Mouse (Mus musculus): Measurements from ENCODE around the gene Tvp23b. TPM values are rescaled to one million over a fixed set of nuclear protein-coding genes. Genes with fewer than 3 reads are reported as not detected.

Tvp23b gene
- polyA plus RNA-seq, 1 experiment from 2014 or later: 53.4 TPM

DNA sequence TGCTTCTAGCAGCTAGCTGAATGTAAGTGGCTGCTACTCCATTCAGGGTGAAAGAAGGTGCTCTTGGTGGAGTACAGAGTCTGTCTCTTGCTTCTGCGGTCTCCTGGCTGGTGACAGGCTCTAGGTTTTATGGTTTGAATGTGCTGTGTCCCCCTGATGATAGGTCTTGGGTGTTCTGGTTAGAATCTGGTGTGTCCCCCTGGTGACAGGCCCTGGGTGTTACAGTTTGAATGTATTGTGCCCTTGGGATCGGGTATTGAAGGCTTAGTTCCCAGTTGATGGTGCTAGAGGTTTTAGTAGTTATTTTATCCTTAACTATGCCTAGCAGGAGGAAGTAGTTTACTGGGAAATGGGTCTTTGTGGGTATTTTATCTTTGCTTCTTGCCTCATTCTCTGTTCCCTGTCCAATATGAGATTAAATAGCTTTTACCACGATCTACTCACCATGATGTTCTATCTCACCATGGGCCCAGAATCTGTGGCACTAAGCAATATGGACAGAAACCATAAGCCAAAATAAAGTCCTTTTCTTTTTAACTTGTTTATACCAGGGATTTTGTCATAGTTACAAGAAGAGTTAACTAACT, 30.6 kb downstream of the Tvp23b start:
- Histone ChIP-seq H3K27me3 (replicated peaks; ENCODE audit: control insufficient read depth, insufficient read depth, low read length) (no peaks in the 10 kb centered on the region), H3K27ac (ENCODE audit: low read depth, low read length) (no peak overlapping the region), H3K9ac (ENCODE audit: low read depth, low read length) (no peak overlapping the region), H3K36me3 (ENCODE audit: control insufficient read depth, insufficient read depth) (no peaks in the 10 kb centered on the region), H3K4me2 (replicated peaks; ENCODE audit: low read depth) (no peak overlapping the region), H3K4me3 (ENCODE audit: low read depth, low read length) (no peak overlapping the region), H3K4me1 (replicated peaks; ENCODE audit: control insufficient read depth, insufficient read depth, low read length) (no peaks in the 10 kb centered on the region), H3K9me3 (ENCODE audit: control insufficient read depth) (no peaks in the 10 kb centered on the region)
- 61% methylated on average over 3 of the region's 3 CpGs for WGBS
- ATAC-seq: no peak
- peak; percentile 55 for TF ChIP-seq CTCF (IDR thresholded peaks at IDR 0.05; ENCODE audit: low read depth)

DNA sequence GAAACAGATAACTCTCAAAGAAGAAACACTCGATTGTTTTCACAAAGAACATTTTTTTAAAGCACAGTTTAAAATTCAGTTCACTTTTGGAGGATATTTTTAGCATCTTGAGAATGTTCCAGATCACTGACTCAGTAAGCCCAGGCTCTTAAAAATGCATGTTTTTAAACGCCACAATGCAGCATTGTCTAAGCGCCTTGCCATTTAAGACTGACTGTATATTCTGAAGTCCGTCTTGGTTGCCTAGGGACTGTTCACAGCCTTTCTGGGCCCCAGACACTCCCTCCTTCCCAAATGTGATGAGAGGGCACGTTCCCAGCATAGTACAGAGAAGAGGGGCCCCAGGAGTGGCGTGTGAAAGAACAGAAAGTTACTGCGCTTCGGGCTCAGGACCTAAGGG, 32.1 kb downstream of the Tvp23b start:
- no peaks in the 10 kb centered on the region for H3K36me3 ChIP-seq (ENCODE audit: control insufficient read depth, insufficient read depth)
- H3K27me3 ChIP-seq (replicated peaks; ENCODE audit: control insufficient read depth, insufficient read depth, low read length): no peaks in the 10 kb centered on the region
- H3K9me3 ChIP-seq (ENCODE audit: control insufficient read depth): no peaks in the 10 kb centered on the region
- no peak for ATAC-seq
- no peak overlapping the region for H3K27ac ChIP-seq (ENCODE audit: low read depth, low read length)
- WGBS: 59% methylated on average over 8 of the region's 8 CpGs
- H3K4me1 ChIP-seq (replicated peaks; ENCODE audit: control insufficient read depth, insufficient read depth, low read length): no peaks in the 10 kb centered on the region
- TF ChIP-seq CTCF (IDR thresholded peaks at IDR 0.05; ENCODE audit: low read depth): no peak
- H3K4me3 ChIP-seq (ENCODE audit: low read depth, low read length): no peak overlapping the region
- no peak overlapping the region for H3K4me2 ChIP-seq (replicated peaks; ENCODE audit: low read depth)
- no peak overlapping the region for H3K9ac ChIP-seq (ENCODE audit: low read depth, low read length)

DNA sequence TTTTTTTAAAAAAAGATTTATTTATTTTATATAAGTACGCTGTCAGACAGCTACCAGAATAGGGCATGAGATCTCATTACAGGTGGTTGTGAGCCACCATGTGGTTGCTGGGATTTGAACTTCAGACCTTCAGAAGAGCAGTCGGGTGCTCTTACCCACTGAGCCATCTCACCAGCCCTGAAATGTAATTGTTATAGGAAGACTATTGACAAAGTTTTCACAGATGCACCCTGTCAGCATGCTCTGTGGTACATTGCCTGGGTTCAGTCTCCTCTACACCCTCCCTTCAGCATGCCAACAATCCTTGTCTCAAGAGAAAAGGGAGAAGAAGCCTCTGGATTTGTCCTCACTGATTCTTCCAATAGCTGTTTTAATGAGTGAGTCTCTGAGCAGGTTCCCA, 33.9 kb downstream of the Tvp23b start:
- Histone ChIP-seq H3K27me3 (replicated peaks; ENCODE audit: control insufficient read depth, insufficient read depth, low read length) (no peaks in the 10 kb centered on the region), H3K9me3 (ENCODE audit: control insufficient read depth) (no peaks in the 10 kb centered on the region), H3K27ac (ENCODE audit: low read depth, low read length) (no peak overlapping the region), H3K4me1 (replicated peaks; ENCODE audit: control insufficient read depth, insufficient read depth, low read length) (no peaks in the 10 kb centered on the region), H3K9ac (ENCODE audit: low read depth, low read length) (no peak overlapping the region), H3K4me3 (ENCODE audit: low read depth, low read length) (no peak overlapping the region), H3K4me2 (replicated peaks; ENCODE audit: low read depth) (no peak overlapping the region), H3K36me3 (ENCODE audit: control insufficient read depth, insufficient read depth) (no peaks in the 10 kb centered on the region)
- TF ChIP-seq CTCF (IDR thresholded peaks at IDR 0.05; ENCODE audit: low read depth): no peak
- WGBS: 91% methylated on average over 2 of the region's 2 CpGs
- no peak for ATAC-seq

DNA sequence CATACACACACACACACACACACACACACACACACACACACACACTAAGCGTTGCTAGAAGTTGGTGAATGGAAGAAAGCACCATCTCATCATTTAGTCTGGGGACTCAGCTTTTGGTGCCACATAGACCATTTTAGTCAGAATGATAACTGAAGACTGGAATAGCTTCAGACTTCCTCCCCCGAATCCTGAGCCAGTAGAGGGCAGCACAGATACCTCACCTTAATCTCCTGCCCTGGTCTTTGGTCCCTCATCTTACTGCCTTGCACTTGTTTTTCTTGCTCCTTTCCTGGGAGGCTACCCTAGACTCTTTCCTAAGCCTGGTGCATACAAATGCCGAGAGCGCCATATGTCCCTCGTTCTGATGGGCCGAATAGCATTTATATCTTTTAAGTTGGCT, 35.3 kb downstream of the Tvp23b start:
- ATAC-seq: no peak
- peak; percentile 72 for TF ChIP-seq CTCF (IDR thresholded peaks at IDR 0.05; ENCODE audit: low read depth)
- WGBS: 61% methylated on average over 6 of the region's 6 CpGs
- Histone ChIP-seq H3K36me3 (ENCODE audit: control insufficient read depth, insufficient read depth) (no peaks in the 10 kb centered on the region), H3K27me3 (replicated peaks; ENCODE audit: control insufficient read depth, insufficient read depth, low read length) (no peaks in the 10 kb centered on the region), H3K4me2 (replicated peaks; ENCODE audit: low read depth) (no peak overlapping the region), H3K4me1 (replicated peaks; ENCODE audit: control insufficient read depth, insufficient read depth, low read length) (no peaks in the 10 kb centered on the region), H3K9me3 (ENCODE audit: control insufficient read depth) (no peaks in the 10 kb centered on the region), H3K4me3 (ENCODE audit: low read depth, low read length) (no peak overlapping the region), H3K27ac (ENCODE audit: low read depth, low read length) (no peak overlapping the region), H3K9ac (ENCODE audit: low read depth, low read length) (no peak overlapping the region)

DNA sequence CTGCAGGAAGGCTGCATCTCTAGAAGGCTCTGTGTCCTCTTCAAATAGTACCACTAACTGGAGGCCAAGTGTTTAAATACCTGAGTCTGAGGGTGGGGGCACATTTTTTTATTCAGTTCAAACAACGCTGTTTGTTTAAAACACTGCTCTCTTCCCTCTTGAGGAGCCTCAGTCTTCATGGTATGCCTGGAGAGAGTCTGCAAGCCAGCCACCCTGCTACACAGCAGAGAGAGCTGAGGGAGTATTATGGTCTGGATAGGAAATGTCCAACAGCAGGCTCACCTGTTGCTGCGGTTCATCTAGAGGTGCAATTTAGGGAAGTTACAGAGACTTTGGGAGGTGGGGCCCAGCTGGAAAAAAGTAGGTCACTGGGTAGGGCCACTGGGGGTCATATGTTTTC, 36.2 kb downstream of the Tvp23b start:
- no peaks in the 10 kb centered on the region for H3K36me3 ChIP-seq (ENCODE audit: control insufficient read depth, insufficient read depth)
- H3K27me3 ChIP-seq (replicated peaks; ENCODE audit: control insufficient read depth, insufficient read depth, low read length): no peaks in the 10 kb centered on the region
- no peaks in the 10 kb centered on the region for H3K4me1 ChIP-seq (replicated peaks; ENCODE audit: control insufficient read depth, insufficient read depth, low read length)
- TF ChIP-seq CTCF (IDR thresholded peaks at IDR 0.05; ENCODE audit: low read depth): no peak
- no peak for ATAC-seq
- H3K9ac ChIP-seq (ENCODE audit: low read depth, low read length): no peak overlapping the region
- no peak overlapping the region for H3K4me2 ChIP-seq (replicated peaks; ENCODE audit: low read depth)
- H3K4me3 ChIP-seq (ENCODE audit: low read depth, low read length): no peak overlapping the region
- H3K27ac ChIP-seq (ENCODE audit: low read depth, low read length): no peak overlapping the region
- WGBS: 34% methylated on average over 2 of the region's 2 CpGs
- H3K9me3 ChIP-seq (ENCODE audit: control insufficient read depth): no peaks in the 10 kb centered on the region

DNA sequence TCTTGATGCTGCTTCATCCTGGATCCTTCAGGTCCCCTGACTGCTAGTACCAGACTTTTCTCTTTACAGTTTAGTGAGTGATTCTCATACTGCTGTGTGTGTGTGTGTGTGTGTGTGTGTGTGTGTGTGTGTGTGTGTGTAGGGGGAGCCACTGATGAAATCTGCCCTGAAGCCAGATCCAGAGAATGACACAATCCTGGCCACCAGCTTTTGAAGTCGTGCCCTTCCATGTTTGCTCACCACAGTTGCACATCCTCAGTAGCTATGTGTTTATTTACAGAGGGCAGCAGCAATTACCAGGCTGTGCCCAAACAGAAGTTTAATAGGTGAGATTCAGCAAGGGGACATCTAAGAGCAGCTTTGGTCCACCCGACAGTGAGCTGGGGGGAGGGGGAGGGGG, 37.5 kb downstream of the Tvp23b start:
- no peak for ATAC-seq
- Histone ChIP-seq H3K4me2 (replicated peaks; ENCODE audit: low read depth) (no peak overlapping the region), H3K9me3 (ENCODE audit: control insufficient read depth) (no peaks in the 10 kb centered on the region), H3K4me1 (replicated peaks; ENCODE audit: control insufficient read depth, insufficient read depth, low read length) (no peaks in the 10 kb centered on the region), H3K9ac (ENCODE audit: low read depth, low read length) (no peak overlapping the region), H3K36me3 (ENCODE audit: control insufficient read depth, insufficient read depth) (no peaks in the 10 kb centered on the region), H3K4me3 (ENCODE audit: low read depth, low read length) (no peak overlapping the region), H3K27me3 (replicated peaks; ENCODE audit: control insufficient read depth, insufficient read depth, low read length) (no peaks in the 10 kb centered on the region), H3K27ac (ENCODE audit: low read depth, low read length) (no peak overlapping the region)
- WGBS: 13% methylated on average over 2 of the region's 2 CpGs
- TF ChIP-seq CTCF (IDR thresholded peaks at IDR 0.05; ENCODE audit: low read depth): no peak

All from intestine, postnatal 0 days (tissue).